Mouse (Mus musculus) cerebellum, adult 11 months (tissue): ENCODE measurements around the gene Ddi1.
"Not testable (repeated sequence)": the region's sequence is repeated elsewhere in the genome, so short reads cannot be mapped to it uniquely, and the experiment has no call there.

Experiments
- DNase-seq: peaks from one replicate; pipeline ENCODE4 v3.0.0; 2022

Ddi1 gene

GRCm38 (mm10) chr9:6269796-6270280 lies at the start of gene Ddi1:
Gene Ddi1, minus strand, starts transcription at chr9:6269846.
- no peak for DNase-seq

DNA sequence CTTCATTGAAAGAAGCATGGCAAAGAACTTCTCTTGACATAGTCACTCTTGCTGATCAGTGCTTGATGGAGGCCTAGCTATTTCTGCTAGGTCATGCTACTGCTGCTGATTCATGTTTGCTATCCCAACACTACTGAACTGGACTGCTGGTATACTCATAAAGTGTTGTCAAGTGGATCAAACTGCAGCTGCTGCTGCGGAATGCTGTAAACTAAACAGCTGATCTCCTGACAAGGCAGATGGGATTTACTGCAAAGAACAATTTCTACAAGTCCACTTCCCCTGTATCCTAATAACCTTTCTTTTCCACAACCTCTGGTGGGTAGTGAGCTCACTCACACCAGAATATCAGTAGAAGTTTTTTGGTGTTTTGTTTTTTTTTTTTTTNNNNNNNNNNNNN lies 47.5 kb upstream of the Ddi1 start:
- DNase-seq = no peak

- DNase-seq = no peak
Observed at GRCm38 (mm10) chr9:6305847-6306246, 36.2 kb upstream of the Ddi1 start.

- no peak for DNase-seq
Observed at GRCm38 (mm10) chr9:6304590-6304989, 34.9 kb upstream of the Ddi1 start.

- no peak for DNase-seq
Observed at GRCm38 (mm10) chr9:6302050-6302449, 32.4 kb upstream of the Ddi1 start.

DNA sequence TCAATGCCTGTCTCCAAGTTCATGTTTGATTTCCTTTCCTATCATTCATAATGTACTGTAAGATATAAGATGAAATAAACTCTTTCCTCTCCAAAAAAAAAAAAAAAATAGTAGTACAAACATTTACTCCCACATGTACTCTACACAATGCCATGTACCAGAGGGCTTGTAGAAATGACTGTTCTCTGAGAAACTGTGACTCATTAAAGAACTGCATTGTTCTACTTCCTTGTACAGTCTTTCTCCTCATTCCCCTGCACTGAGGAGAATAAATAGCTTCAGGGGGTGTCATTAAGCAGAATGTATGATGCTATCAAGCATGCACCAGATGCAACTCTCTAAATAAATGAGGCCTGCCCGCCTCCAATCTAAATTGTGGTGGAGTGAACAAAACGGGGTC lies 28.9 kb upstream of the Ddi1 start:
- no peak for DNase-seq

DNA sequence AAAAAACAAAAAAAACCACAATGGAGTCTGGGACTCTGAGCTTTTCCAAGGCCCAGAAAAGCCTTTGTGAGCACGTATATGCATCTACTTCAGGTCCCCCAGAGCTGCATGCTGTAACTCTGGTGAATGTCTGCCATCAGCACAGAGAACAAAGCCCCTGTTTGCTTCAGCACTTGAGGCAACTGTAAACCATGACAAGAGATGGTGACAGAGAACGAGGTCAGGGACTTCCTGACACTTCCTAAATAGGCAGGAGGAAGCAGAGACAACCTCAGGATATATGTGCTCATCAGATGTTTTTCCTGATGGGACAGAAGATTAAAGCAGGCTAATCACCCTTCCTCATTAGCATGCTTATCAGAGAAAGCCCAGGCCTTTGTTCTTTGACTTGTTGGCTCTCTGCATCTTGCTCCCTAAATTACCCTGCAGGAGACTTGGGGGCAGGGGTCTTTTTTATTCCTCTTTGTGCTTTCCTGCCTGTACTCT lies 19.6 kb upstream of the Ddi1 start:
- no peak for DNase-seq

GRCm38 (mm10) chr9:6286770-6287169 lies 17.1 kb upstream of the Ddi1 start:
- no peak for DNase-seq

- no peak for DNase-seq
Observed at GRCm38 (mm10) chr9:6277526-6277925, 7.9 kb upstream of the Ddi1 start.

DNA sequence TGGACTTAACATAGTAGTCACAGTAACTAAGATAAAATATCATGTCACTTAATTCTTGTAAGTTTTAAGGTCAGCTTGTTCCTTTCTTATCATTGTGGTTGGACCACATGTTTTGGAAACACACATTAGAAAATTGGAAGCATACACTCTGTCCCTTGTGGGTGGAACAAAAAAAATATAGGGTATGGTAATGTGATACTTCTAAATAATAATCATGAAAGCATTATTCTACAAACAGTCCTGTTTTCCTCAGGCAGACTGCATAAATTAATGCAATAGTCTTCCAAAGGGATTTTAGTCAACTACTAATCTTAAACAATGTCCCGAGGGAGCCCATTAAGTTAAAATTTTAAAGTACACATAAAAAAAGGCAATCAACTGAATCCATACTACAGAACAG lies 6.7 kb upstream of the Ddi1 start:
- no peak for DNase-seq

GRCm38 (mm10) chr9:6264820-6265219 lies 4.8 kb downstream of the Ddi1 start:
- no peak for DNase-seq

DNA sequence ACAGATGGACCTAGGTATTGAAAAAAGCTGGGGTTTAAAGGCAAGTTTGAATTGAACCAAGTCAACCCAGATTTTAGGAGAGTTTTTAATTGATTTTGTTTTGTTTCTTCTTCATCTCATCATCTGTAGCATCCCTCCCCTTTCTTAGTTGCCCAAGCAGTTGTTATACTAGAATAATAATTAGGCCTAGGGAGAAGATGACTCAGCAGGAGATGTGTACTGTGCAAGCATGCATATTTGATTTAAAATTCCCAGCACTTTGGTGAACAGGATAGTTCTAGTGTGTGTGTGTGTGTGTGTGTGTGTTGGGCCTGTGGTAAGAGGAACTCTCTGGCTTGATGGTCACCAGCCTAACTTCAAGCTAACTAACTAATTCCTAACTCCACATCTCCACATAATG lies 12.6 kb downstream of the Ddi1 start:
- DNase-seq = no peak

GRCm38 (mm10) chr9:6251990-6252389 lies 17.7 kb downstream of the Ddi1 start:
- DNase-seq = no peak

DNA sequence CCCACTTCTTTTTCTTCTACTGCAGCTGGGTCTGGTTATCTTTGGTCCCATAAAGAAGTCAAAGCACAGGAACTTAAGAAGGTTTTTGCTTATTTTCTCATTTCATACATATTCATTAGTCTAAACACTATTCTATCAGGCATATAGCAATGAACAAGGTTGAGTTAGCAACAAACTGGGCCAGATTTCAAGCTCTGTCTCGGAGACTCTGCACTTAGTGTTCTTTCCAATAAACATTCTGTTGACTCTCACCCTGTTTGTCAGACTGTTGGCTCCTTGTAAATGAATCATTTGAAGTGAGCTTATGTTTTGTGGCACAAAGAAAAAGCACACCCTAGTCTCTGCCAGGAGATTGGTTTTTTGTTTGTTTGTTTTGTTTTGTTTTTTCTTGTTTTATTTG lies 19.3 kb downstream of the Ddi1 start:
- DNase-seq = no peak

DNA sequence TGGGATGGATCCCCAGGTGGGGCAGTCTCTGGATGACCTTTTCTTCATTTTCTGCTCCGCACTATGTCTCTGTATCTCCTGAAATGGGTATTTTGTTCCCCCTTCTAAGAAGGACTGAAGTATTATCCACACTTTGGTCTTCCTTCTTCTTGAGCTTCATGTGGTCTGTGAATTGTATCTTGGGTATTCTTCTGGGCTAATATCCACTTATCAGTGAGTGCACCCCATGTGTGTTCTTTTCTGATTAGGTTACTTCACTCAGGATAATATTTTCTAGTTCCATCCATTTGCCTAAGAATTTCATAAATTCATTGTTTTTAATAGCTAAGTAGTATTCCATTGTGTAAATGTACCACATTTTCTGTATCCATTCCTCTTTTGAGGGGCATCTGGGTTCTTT lies 33.7 kb downstream of the Ddi1 start:
- DNase-seq = not testable (repeated sequence)

GRCm38 (mm10) chr9:6217505-6217904 lies 52.1 kb downstream of the Ddi1 start:
- no peak for DNase-seq

DNA sequence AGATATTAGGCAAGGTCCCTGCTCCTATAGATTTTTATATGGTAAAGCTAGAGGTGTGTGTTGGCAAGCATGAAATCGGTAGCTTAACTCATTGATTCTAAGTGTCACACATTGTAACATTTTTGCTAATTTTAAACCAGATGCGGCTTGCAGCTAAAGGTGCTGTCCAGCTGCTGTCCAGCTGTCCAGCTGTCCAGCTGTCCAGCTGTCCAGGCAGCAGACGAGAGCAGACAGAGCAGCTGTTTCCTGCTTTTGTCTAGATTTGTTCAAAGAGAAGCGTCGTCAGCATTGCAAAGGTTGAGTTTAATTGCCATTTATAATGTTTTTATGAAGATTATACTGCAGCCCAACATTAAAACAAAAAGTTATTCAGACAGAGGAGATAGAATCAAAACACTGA lies 56.8 kb downstream of the Ddi1 start:
- no peak for DNase-seq
